Mouse (Mus musculus): ENCODE measurements at regions not wholly inside any gene's neighbourhood (a gene's known extent, or its start where the extent isn't known, plus 50 kb on each side); places are given as distances from the start of the nearest gene placed in this dataset.

- H3K27ac ChIP-seq = no peak overlapping the region
- H3K4me3 ChIP-seq (replicated peaks) = no peak overlapping the region
- H3K9me3 ChIP-seq (replicated peaks) = no peaks in the 10 kb centered on the region; the same call in 1 of the 2 replicates
- 68% methylated on average over 3 of the region's 3 CpGs for WGBS
- H3K36me3 ChIP-seq = no peaks in the 10 kb centered on the region
- ATAC-seq (replicated peaks; ENCODE audit: low FRiP score) = no peak
- H3K9ac ChIP-seq = no peak overlapping the region
- no peaks in the 10 kb centered on the region for H3K4me1 ChIP-seq
- H3K4me2 ChIP-seq = no peak overlapping the region
- no peaks in the 10 kb centered on the region for H3K27me3 ChIP-seq
Measured at GRCm38 (mm10) chr4:64200151-64200807, 153.5 kb upstream of the Tnc start.

GRCm38 (mm10) chr4:64184986-64185385 is 138.2 kb upstream of the Tnc start:
- no peak overlapping the region for H3K9ac ChIP-seq
- no peaks in the 10 kb centered on the region for H3K9me3 ChIP-seq (replicated peaks)
- no peak overlapping the region for H3K4me2 ChIP-seq
- no peaks in the 10 kb centered on the region for H3K36me3 ChIP-seq
- H3K27ac ChIP-seq = no peak overlapping the region
- H3K27me3 ChIP-seq = no peaks in the 10 kb centered on the region
- no peak for ATAC-seq (replicated peaks; ENCODE audit: low FRiP score)
- no peak overlapping the region for H3K4me3 ChIP-seq (replicated peaks)
- H3K4me1 ChIP-seq = no peaks in the 10 kb centered on the region

- no peak overlapping the region for H3K27ac ChIP-seq
- no peaks in the 10 kb centered on the region for H3K27me3 ChIP-seq
- H3K9ac ChIP-seq = no peak overlapping the region
- H3K4me1 ChIP-seq = no peaks in the 10 kb centered on the region
- H3K9me3 ChIP-seq (replicated peaks) = no peaks in the 10 kb centered on the region
- H3K4me2 ChIP-seq = no peak overlapping the region
- 34% methylated on average over 3 of the region's 3 CpGs for WGBS
- no peaks in the 10 kb centered on the region for H3K36me3 ChIP-seq
- no peak overlapping the region for H3K4me3 ChIP-seq (replicated peaks)
- ATAC-seq (replicated peaks; ENCODE audit: low FRiP score) = no peak; the same call in 1 of the 2 replicates
Measured at GRCm38 (mm10) chr4:64175938-64176337, 129.1 kb upstream of the Tnc start.

GRCm38 (mm10) chr4:64171476-64171875 is 124.7 kb upstream of the Tnc start:
- no peak for ATAC-seq (replicated peaks; ENCODE audit: low FRiP score)
- whole genome bisulfite sequencing = 82% methylated on average over 3 of the region's 3 CpGs
- Histone ChIP-seq H3K27ac (no peak overlapping the region), H3K9ac (no peak overlapping the region), H3K4me1 (no peaks in the 10 kb centered on the region), H3K4me3 (replicated peaks) (no peak overlapping the region), H3K27me3 (no peaks in the 10 kb centered on the region), H3K9me3 (replicated peaks) (no peaks in the 10 kb centered on the region), H3K4me2 (no peak overlapping the region), H3K36me3 (no peaks in the 10 kb centered on the region)

GRCm38 (mm10) chr4:64148989-64149463 is 102.2 kb upstream of the Tnc start:
- Histone ChIP-seq H3K36me3 (no peaks in the 10 kb centered on the region), H3K4me2 (no peak overlapping the region), H3K27ac (no peak overlapping the region), H3K4me3 (replicated peaks) (no peak overlapping the region), H3K9me3 (replicated peaks) (no peaks in the 10 kb centered on the region), H3K9ac (no peak overlapping the region), H3K4me1 (no peaks in the 10 kb centered on the region), H3K27me3 (no peaks in the 10 kb centered on the region)
- 75% methylated on average over 5 of the region's 5 CpGs for WGBS
- ATAC-seq (replicated peaks; ENCODE audit: low FRiP score) = no peak

GRCm38 (mm10) chr4:64145924-64146323 is 99.1 kb upstream of the Tnc start:
- 79% methylated on average over 2 of the region's 2 CpGs for WGBS
- no peak overlapping the region for H3K4me2 ChIP-seq
- no peaks in the 10 kb centered on the region for H3K36me3 ChIP-seq
- H3K4me3 ChIP-seq (replicated peaks) = no peak overlapping the region
- H3K9me3 ChIP-seq (replicated peaks) = no peaks in the 10 kb centered on the region
- H3K4me1 ChIP-seq = no peaks in the 10 kb centered on the region
- no peak for ATAC-seq (replicated peaks; ENCODE audit: low FRiP score)
- no peaks in the 10 kb centered on the region for H3K27me3 ChIP-seq
- H3K27ac ChIP-seq = no peak overlapping the region
- no peak overlapping the region for H3K9ac ChIP-seq

- H3K4me3 ChIP-seq (replicated peaks) = no peak overlapping the region
- H3K9ac ChIP-seq = no peak overlapping the region
- H3K4me2 ChIP-seq = no peak overlapping the region
- H3K4me1 ChIP-seq = no peaks in the 10 kb centered on the region
- no peaks in the 10 kb centered on the region for H3K27me3 ChIP-seq
- no peak overlapping the region for H3K27ac ChIP-seq
- WGBS = 58% methylated on average over 2 of the region's 2 CpGs
- ATAC-seq (replicated peaks; ENCODE audit: low FRiP score) = no peak
- no peaks in the 10 kb centered on the region for H3K36me3 ChIP-seq
- H3K9me3 ChIP-seq (replicated peaks) = no peaks in the 10 kb centered on the region
Measured at GRCm38 (mm10) chr4:64142963-64143362, 96.1 kb upstream of the Tnc start.

- no peak overlapping the region for H3K4me2 ChIP-seq
- H3K9me3 ChIP-seq (replicated peaks) = no peaks in the 10 kb centered on the region
- no peak for ATAC-seq (replicated peaks; ENCODE audit: low FRiP score)
- 56% methylated on average over 5 of the region's 5 CpGs for WGBS
- no peak overlapping the region for H3K27ac ChIP-seq
- no peak overlapping the region for H3K9ac ChIP-seq
- no peaks in the 10 kb centered on the region for H3K4me1 ChIP-seq
- H3K4me3 ChIP-seq (replicated peaks) = no peak overlapping the region
- no peaks in the 10 kb centered on the region for H3K27me3 ChIP-seq
- no peaks in the 10 kb centered on the region for H3K36me3 ChIP-seq
Measured at GRCm38 (mm10) chr4:64142356-64142787, 95.6 kb upstream of the Tnc start.

- no peak overlapping the region for H3K9ac ChIP-seq
- WGBS = 85% methylated on average over 4 of the region's 4 CpGs
Measured at GRCm38 (mm10) chr4:64139836-64140235, 93.0 kb upstream of the Tnc start.

GRCm38 (mm10) chr4:64135036-64135435 is 88.2 kb upstream of the Tnc start:
- no peak overlapping the region for H3K27ac ChIP-seq
- no peaks in the 10 kb centered on the region for H3K36me3 ChIP-seq
- WGBS = 58% methylated on average over 3 of the region's 3 CpGs
- no peaks in the 10 kb centered on the region for H3K9me3 ChIP-seq (replicated peaks)
- no peaks in the 10 kb centered on the region for H3K4me1 ChIP-seq
- ATAC-seq (replicated peaks; ENCODE audit: low FRiP score) = no peak
- H3K4me3 ChIP-seq (replicated peaks) = no peak overlapping the region
- no peak overlapping the region for H3K4me2 ChIP-seq
- H3K27me3 ChIP-seq = no peaks in the 10 kb centered on the region
- H3K9ac ChIP-seq = no peak overlapping the region

More at GRCm38 (mm10) chr4:64139836-64140235, 93.0 kb upstream of the Tnc start:
- no peak overlapping the region for H3K27ac ChIP-seq
- no peak for ATAC-seq (replicated peaks; ENCODE audit: low FRiP score)
- H3K27me3 ChIP-seq = no peaks in the 10 kb centered on the region
- no peaks in the 10 kb centered on the region for H3K4me1 ChIP-seq
- H3K9me3 ChIP-seq (replicated peaks) = no peaks in the 10 kb centered on the region
- H3K36me3 ChIP-seq = no peaks in the 10 kb centered on the region
- H3K4me2 ChIP-seq = no peak overlapping the region
- no peak overlapping the region for H3K4me3 ChIP-seq (replicated peaks)

GRCm38 (mm10) chr4:64129290-64129689 is 82.5 kb upstream of the Tnc start:
- Histone ChIP-seq H3K4me2 (no peak overlapping the region), H3K9me3 (replicated peaks) (no peaks in the 10 kb centered on the region), H3K36me3 (no peaks in the 10 kb centered on the region), H3K4me3 (replicated peaks) (no peak overlapping the region), H3K27me3 (no peaks in the 10 kb centered on the region), H3K27ac (no peak overlapping the region), H3K4me1 (no peaks in the 10 kb centered on the region), H3K9ac (no peak overlapping the region)
- 56% methylated on average over 1 of the region's 1 CpGs for WGBS
- no peak for ATAC-seq (replicated peaks; ENCODE audit: low FRiP score)

GRCm38 (mm10) chr4:64124387-64125088 is 77.7 kb upstream of the Tnc start:
- Histone ChIP-seq H3K4me3 (replicated peaks) (no peak overlapping the region), H3K36me3 (no peaks in the 10 kb centered on the region), H3K9me3 (replicated peaks) (no peaks in the 10 kb centered on the region), H3K9ac (no peak overlapping the region), H3K4me1 (no peaks in the 10 kb centered on the region), H3K27ac (no peak overlapping the region), H3K27me3 (no peaks in the 10 kb centered on the region), H3K4me2 (no peak overlapping the region)
- WGBS = 77% methylated on average over 2 of the region's 2 CpGs
- no peak for ATAC-seq (replicated peaks; ENCODE audit: low FRiP score)
